Mouse (Mus musculus): ENCODE measurements at regions not wholly inside any gene's neighbourhood (a gene's known extent, or its start where the extent isn't known, plus 50 kb on each side); places are given as distances from the start of the nearest gene placed in this dataset.

DNA sequence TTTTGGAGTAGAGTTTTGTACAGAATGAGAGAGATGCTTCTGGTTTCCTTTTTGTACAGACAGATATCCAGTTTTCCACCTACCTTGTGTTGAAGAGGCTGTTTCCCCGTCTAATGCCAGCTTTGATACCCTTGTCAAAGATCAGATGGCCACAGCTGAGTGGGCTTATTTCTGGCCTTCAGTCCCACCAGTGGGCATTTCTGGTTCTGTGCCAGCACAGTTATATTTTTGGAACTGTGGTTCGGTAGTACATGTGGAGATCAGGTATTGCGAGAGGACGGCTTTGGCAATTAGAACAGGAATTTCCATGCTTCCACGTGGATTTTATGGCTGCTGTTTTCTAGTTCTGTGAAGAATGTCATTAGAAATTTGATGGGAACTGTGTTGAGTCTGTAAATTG is 302.5 kb upstream of the Cxcr4 start:
- Histone ChIP-seq H3K4me1 (ENCODE audit: control insufficient read depth, insufficient read depth, insufficient read length, low read length) (no peaks in the 10 kb centered on the region), H3K4me3 (ENCODE audit: low read depth, low read length) (no peak overlapping the region), H3K27ac (ENCODE audit: insufficient read depth, low read depth, low read length) (no peak overlapping the region), H3K36me3 (ENCODE audit: control insufficient read depth, insufficient read depth, low read length) (no peaks in the 10 kb centered on the region), H3K27me3 (ENCODE audit: control insufficient read depth, insufficient read depth, low read length) (no peaks in the 10 kb centered on the region)
- 86% methylated on average over 5 of the region's 5 CpGs for WGBS
- TF ChIP-seq CTCF (IDR thresholded peaks at IDR 0.05; ENCODE audit: extremely low read depth, insufficient read length, insufficient replicate concordance, low read depth, low read length), result no peak
- TF ChIP-seq POLR2A (IDR thresholded peaks at IDR 0.05; ENCODE audit: low read depth, low read length), result no peak

- no peak overlapping the region for H3K4me3 ChIP-seq (ENCODE audit: low read depth, low read length)
- no peak for TF ChIP-seq CTCF (IDR thresholded peaks at IDR 0.05; ENCODE audit: extremely low read depth, insufficient read length, insufficient replicate concordance, low read depth, low read length)
- TF ChIP-seq POLR2A (IDR thresholded peaks at IDR 0.05; ENCODE audit: low read depth, low read length), result no peak
- H3K36me3 ChIP-seq (ENCODE audit: control insufficient read depth, insufficient read depth, low read length), result no peaks in the 10 kb centered on the region
- H3K4me1 ChIP-seq (ENCODE audit: control insufficient read depth, insufficient read depth, insufficient read length, low read length), result no peaks in the 10 kb centered on the region
- H3K27ac ChIP-seq (ENCODE audit: insufficient read depth, low read depth, low read length), result no peak overlapping the region
- H3K27me3 ChIP-seq (ENCODE audit: control insufficient read depth, insufficient read depth, low read length), result no peaks in the 10 kb centered on the region
These were observed 286.2 kb upstream of the Cxcr4 start for GRCm38 (mm10) chr1:128878291-128878690.

GRCm38 (mm10) chr1:128875289-128875688 is 283.2 kb upstream of the Cxcr4 start:
- Histone ChIP-seq H3K36me3 (ENCODE audit: control insufficient read depth, insufficient read depth, low read length) (no peaks in the 10 kb centered on the region), H3K4me1 (ENCODE audit: control insufficient read depth, insufficient read depth, insufficient read length, low read length) (no peaks in the 10 kb centered on the region), H3K27ac (ENCODE audit: insufficient read depth, low read depth, low read length) (no peak overlapping the region), H3K27me3 (ENCODE audit: control insufficient read depth, insufficient read depth, low read length) (no peaks in the 10 kb centered on the region), H3K4me3 (ENCODE audit: low read depth, low read length) (no peak overlapping the region)
- TF ChIP-seq POLR2A (IDR thresholded peaks at IDR 0.05; ENCODE audit: low read depth, low read length) (no peak), CTCF (IDR thresholded peaks at IDR 0.05; ENCODE audit: extremely low read depth, insufficient read length, insufficient replicate concordance, low read depth, low read length) (peak; percentile 75; the same call in 1 of the 2 replicates)
- WGBS, result 13% methylated on average over 8 of the region's 8 CpGs

DNA sequence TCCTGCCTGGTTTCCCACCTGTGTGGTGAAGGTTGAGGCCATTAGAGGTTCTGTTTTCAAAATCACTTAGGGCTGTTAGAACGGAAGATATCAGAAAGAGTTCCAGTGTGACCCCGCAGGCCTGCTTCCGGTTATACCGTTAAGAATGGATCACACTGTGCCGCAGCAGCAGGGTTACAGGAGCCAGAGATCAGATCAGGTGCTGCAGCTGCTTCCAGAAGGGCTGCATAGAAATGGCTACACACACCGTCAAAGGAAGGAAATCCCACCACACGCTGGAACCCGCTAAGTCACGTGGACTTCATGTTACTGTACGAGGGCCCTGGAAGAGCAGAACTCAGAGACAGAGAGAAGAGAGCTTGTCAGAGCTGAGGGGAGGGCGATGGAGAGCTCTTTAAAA is 282.1 kb upstream of the Cxcr4 start:
- Histone ChIP-seq H3K4me1 (ENCODE audit: control insufficient read depth, insufficient read depth, insufficient read length, low read length) (no peaks in the 10 kb centered on the region), H3K27me3 (ENCODE audit: control insufficient read depth, insufficient read depth, low read length) (no peaks in the 10 kb centered on the region), H3K36me3 (ENCODE audit: control insufficient read depth, insufficient read depth, low read length) (no peaks in the 10 kb centered on the region), H3K27ac (ENCODE audit: insufficient read depth, low read depth, low read length) (no peak overlapping the region), H3K4me3 (ENCODE audit: low read depth, low read length) (no peak overlapping the region)
- TF ChIP-seq POLR2A (IDR thresholded peaks at IDR 0.05; ENCODE audit: low read depth, low read length) (no peak), CTCF (IDR thresholded peaks at IDR 0.05; ENCODE audit: extremely low read depth, insufficient read length, insufficient replicate concordance, low read depth, low read length) (no peak)
- 80% methylated on average over 11 of the region's 11 CpGs for WGBS

DNA sequence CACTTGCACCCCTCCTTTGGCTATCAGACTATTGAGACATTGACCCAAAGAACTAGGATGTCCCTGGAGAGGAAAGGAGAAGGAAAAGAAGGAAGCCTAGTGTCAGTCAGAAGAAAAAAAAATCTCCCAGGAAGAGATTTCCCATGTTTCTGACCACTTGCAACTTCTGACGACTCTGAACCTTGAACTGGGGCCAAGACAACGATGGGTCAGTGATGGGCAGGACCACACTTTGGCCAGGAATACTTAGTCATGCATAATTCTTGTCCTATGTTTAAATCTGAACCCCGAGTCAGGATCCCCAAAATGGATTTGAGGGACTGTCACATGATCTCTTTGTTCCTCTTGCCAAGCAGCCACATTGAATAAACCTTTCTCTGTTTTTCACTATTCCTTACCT is 276.7 kb upstream of the Cxcr4 start:
- H3K36me3 ChIP-seq (ENCODE audit: control insufficient read depth, insufficient read depth, low read length), result no peaks in the 10 kb centered on the region
- H3K4me3 ChIP-seq (ENCODE audit: low read depth, low read length), result no peak overlapping the region
- 47% methylated on average over 3 of the region's 3 CpGs for WGBS
- H3K27me3 ChIP-seq (ENCODE audit: control insufficient read depth, insufficient read depth, low read length), result no peaks in the 10 kb centered on the region
- no peak for TF ChIP-seq POLR2A (IDR thresholded peaks at IDR 0.05; ENCODE audit: low read depth, low read length)
- no peak for TF ChIP-seq CTCF (IDR thresholded peaks at IDR 0.05; ENCODE audit: extremely low read depth, insufficient read length, insufficient replicate concordance, low read depth, low read length)
- no peaks in the 10 kb centered on the region for H3K4me1 ChIP-seq (ENCODE audit: control insufficient read depth, insufficient read depth, insufficient read length, low read length)
- no peak overlapping the region for H3K27ac ChIP-seq (ENCODE audit: insufficient read depth, low read depth, low read length)

DNA sequence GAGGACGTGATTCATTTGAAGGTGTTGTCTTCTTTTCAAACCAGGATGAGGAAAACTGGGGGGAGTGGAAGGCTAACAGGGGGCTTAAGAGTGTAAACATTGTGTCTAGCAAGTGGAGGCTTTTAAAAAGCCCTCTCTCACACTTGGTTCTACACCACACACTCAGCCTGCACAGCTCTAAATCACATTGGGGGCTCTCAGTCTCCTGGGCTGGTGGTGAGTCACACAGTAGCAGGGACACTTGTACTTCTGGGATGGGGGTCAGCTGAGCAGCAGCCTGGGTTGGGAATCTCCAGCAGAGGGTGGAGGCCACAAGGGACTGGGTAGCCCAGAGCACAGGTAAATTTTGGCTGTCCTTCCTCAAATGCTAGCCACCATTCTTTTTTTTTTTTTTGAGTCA is 268.4 kb upstream of the Cxcr4 start:
- Histone ChIP-seq H3K4me3 (ENCODE audit: low read depth, low read length) (no peak overlapping the region), H3K27me3 (ENCODE audit: control insufficient read depth, insufficient read depth, low read length) (no peaks in the 10 kb centered on the region), H3K4me1 (ENCODE audit: control insufficient read depth, insufficient read depth, insufficient read length, low read length) (no peaks in the 10 kb centered on the region), H3K36me3 (ENCODE audit: control insufficient read depth, insufficient read depth, low read length) (no peaks in the 10 kb centered on the region), H3K27ac (ENCODE audit: insufficient read depth, low read depth, low read length) (no peak overlapping the region)
- WGBS, result 30% methylated on average over 1 of the region's 1 CpGs
- TF ChIP-seq POLR2A (IDR thresholded peaks at IDR 0.05; ENCODE audit: low read depth, low read length), result no peak
- no peak for TF ChIP-seq CTCF (IDR thresholded peaks at IDR 0.05; ENCODE audit: extremely low read depth, insufficient read length, insufficient replicate concordance, low read depth, low read length)

DNA sequence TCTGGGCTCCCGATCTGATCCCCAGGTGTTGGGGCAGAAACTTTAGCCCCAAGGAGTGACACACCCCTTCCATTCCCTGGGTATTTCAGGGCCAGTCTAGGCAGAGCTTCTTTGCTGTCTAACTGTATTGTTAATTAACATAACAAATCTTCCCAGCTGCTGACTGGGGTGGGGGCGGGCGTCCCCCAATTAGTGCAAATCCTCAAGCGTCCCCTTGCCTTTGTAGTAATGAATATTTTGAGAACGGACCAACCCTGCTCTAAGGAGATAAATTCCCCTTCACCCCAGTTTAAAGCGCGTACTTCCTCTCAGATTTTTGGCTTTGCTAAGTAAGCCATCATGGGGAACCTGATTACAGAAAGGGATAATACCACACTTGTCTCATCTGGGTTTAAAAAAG is 268.0 kb upstream of the Cxcr4 start:
- TF ChIP-seq CTCF (IDR thresholded peaks at IDR 0.05; ENCODE audit: extremely low read depth, insufficient read length, insufficient replicate concordance, low read depth, low read length) (no peak), POLR2A (IDR thresholded peaks at IDR 0.05; ENCODE audit: low read depth, low read length) (no peak)
- Histone ChIP-seq H3K27ac (ENCODE audit: insufficient read depth, low read depth, low read length) (no peak overlapping the region), H3K27me3 (ENCODE audit: control insufficient read depth, insufficient read depth, low read length) (no peaks in the 10 kb centered on the region), H3K4me1 (ENCODE audit: control insufficient read depth, insufficient read depth, insufficient read length, low read length) (no peaks in the 10 kb centered on the region), H3K36me3 (ENCODE audit: control insufficient read depth, insufficient read depth, low read length) (no peaks in the 10 kb centered on the region), H3K4me3 (ENCODE audit: low read depth, low read length) (no peak overlapping the region)
- WGBS, result 46% methylated on average over 7 of the region's 7 CpGs

DNA sequence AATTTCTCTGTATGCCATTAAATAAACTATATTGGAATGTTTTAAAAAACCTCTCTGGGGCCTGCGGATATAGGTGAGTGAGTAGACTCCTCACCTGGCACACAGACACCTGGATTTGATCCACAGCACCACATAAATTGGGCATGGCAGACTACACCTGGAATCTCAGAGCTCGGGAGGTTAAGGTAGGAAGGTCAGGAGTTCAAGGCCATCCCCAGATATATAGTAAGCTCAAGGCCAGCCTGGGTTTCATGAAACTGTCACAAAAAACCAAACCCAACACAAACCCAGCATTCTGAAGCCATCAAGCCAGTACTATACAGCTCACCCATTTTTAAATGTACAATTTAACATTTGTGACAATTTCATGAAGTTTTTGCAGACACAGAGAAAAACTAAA is 266.6 kb upstream of the Cxcr4 start:
- Histone ChIP-seq H3K27me3 (ENCODE audit: control insufficient read depth, insufficient read depth, low read length) (no peaks in the 10 kb centered on the region), H3K4me3 (ENCODE audit: low read depth, low read length) (no peak overlapping the region), H3K36me3 (ENCODE audit: control insufficient read depth, insufficient read depth, low read length) (no peaks in the 10 kb centered on the region), H3K4me1 (ENCODE audit: control insufficient read depth, insufficient read depth, insufficient read length, low read length) (no peaks in the 10 kb centered on the region), H3K27ac (ENCODE audit: insufficient read depth, low read depth, low read length) (no peak overlapping the region)
- TF ChIP-seq POLR2A (IDR thresholded peaks at IDR 0.05; ENCODE audit: low read depth, low read length) (no peak), CTCF (IDR thresholded peaks at IDR 0.05; ENCODE audit: extremely low read depth, insufficient read length, insufficient replicate concordance, low read depth, low read length) (no peak)
- WGBS, result 62% methylated on average over 2 of the region's 2 CpGs

All from small intestine, adult 2 months (tissue).